Mouse (Mus musculus) heart, adult 2 months (tissue): ENCODE measurements around the gene Rpap1.

Experiments used
- CTCF ChIP-seq: fragments of 200-600 bp; IDR thresholded peaks from 2 replicates; pipeline ENCODE4 v1.8.1; 2022; ENCODE audit warnings: antibody characterized with exemption, mild to moderate bottlenecking, moderate library complexity
- EP300 ChIP-seq: fragments of 200-500 bp; IDR thresholded peaks from 2 replicates; pipeline ENCODE4 v1.6.1; 2011; ENCODE audit warnings: low read depth, low read length, control low read depth; ENCODE audit not compliant: insufficient read depth

DNA sequence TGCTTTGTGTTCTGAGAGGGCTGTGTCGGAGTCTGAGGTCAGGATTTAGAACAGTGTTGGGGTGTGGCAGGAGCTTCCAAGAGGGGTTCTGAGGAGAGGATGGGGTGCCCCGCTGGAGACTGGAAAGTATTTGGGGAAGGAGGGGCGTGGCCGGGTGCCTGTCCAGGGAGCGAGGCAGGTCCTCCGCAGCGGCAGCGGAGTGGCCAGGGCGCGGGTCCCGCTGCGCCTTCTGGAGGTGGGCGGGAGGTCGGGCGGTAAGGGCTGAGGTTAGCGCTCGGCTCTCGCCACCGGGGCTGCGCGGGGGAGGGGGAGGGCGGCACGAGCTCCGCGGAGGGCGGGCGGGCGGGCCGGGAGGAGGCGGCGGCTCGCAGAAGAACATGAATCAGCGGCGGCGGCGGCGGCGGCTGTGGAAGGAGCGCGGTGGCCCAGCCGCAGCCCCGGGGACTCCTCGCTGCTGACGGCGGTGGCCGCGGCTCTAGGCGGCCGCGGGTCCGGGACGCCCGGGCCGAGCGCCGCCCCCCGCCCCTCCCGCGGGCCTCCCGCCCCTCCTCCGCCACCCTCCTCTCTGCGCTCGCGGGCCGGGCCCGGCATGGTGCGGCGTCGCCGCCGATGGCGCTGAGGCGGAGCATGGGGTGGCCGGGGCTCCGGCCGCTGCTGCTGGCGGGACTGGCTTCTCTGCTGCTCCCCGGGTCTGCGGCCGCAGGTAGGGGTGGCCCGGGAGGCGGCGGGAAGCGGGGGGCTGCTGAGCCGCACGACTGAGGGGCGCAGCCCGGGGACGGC is 12.0 kb upstream of the Rpap1 start:
- no peak for TF ChIP-seq CTCF
- no peak for TF ChIP-seq EP300
